Mouse (Mus musculus): ENCODE data around the gene Iqschfp. TPM values are rescaled to one million over a fixed set of nuclear protein-coding genes. Genes with fewer than 3 reads are reported as not detected.

Gene Iqschfp
- total RNA-seq, 2 experiments from 2014 or later: 10.2 to 15.2 TPM

- DNase-seq (ENCODE audit: low spot score in 2 of 2): no peak
Observed at GRCm38 (mm10) chr3:68517236-68517635, 625.2 kb downstream of the Iqschfp start.

GRCm38 (mm10) chr3:68518041-68518440 lies 626.0 kb downstream of the Iqschfp start:
- no peak for DNase-seq (ENCODE audit: low spot score in 2 of 2)

GRCm38 (mm10) chr3:68518586-68518985 lies 626.6 kb downstream of the Iqschfp start:
- no peak for DNase-seq (ENCODE audit: low spot score in 2 of 2)

- no peak for DNase-seq (ENCODE audit: low spot score in 2 of 2)
Observed at GRCm38 (mm10) chr3:68525361-68525878, 633.4 kb downstream of the Iqschfp start.

GRCm38 (mm10) chr3:68526416-68526815 lies 634.4 kb downstream of the Iqschfp start:
- DNase-seq (ENCODE audit: low spot score in 2 of 2): no peak

GRCm38 (mm10) chr3:68527182-68527581 lies 635.1 kb downstream of the Iqschfp start:
- no peak for DNase-seq (ENCODE audit: low spot score in 2 of 2)

GRCm38 (mm10) chr3:68531908-68532307 lies 639.9 kb downstream of the Iqschfp start:
- DNase-seq (ENCODE audit: low spot score in 2 of 2): no peak

GRCm38 (mm10) chr3:68534571-68535051 lies 642.6 kb downstream of the Iqschfp start:
- DNase-seq (ENCODE audit: low spot score in 2 of 2): no peak

- no peak for DNase-seq (ENCODE audit: low spot score in 2 of 2)
Observed at GRCm38 (mm10) chr3:68535160-68535728, 643.2 kb downstream of the Iqschfp start.

- no peak for DNase-seq (ENCODE audit: low spot score in 2 of 2)
Observed at GRCm38 (mm10) chr3:68536071-68536470, 644.0 kb downstream of the Iqschfp start.

GRCm38 (mm10) chr3:68541688-68542087 lies 649.7 kb downstream of the Iqschfp start:
- DNase-seq (ENCODE audit: low spot score in 2 of 2): no peak

GRCm38 (mm10) chr3:68542944-68543501 lies 651.0 kb downstream of the Iqschfp start:
- DNase-seq (ENCODE audit: low spot score in 2 of 2): peak; percentile 59 to 65

- peak in 1 of 2 experiments; percentile 47 for DNase-seq (ENCODE audit: low spot score in 2 of 2)
Observed at GRCm38 (mm10) chr3:68544811-68545210, 652.8 kb downstream of the Iqschfp start.

- peak in 1 of 2 experiments; percentile 28 for DNase-seq (ENCODE audit: low spot score in 2 of 2)
Observed at GRCm38 (mm10) chr3:68545898-68546297, 653.9 kb downstream of the Iqschfp start.

- DNase-seq (ENCODE audit: low spot score in 2 of 2): no peak
Observed at GRCm38 (mm10) chr3:68555087-68555662, 663.1 kb downstream of the Iqschfp start.

- no peak for DNase-seq (ENCODE audit: low spot score in 2 of 2)
Observed at GRCm38 (mm10) chr3:68556891-68557290, 664.9 kb downstream of the Iqschfp start.

- no peak for DNase-seq (ENCODE audit: low spot score in 2 of 2)
Observed at GRCm38 (mm10) chr3:68558744-68559143, 666.7 kb downstream of the Iqschfp start.

GRCm38 (mm10) chr3:68560057-68560456 lies 668.0 kb downstream of the Iqschfp start:
- DNase-seq (ENCODE audit: low spot score in 2 of 2): no peak

GRCm38 (mm10) chr3:68562838-68563237 lies 670.8 kb downstream of the Iqschfp start:
- no peak for DNase-seq (ENCODE audit: low spot score in 2 of 2)

GRCm38 (mm10) chr3:68563922-68564321 lies 671.9 kb downstream of the Iqschfp start:
- DNase-seq (ENCODE audit: low spot score in 2 of 2): no peak

- DNase-seq (ENCODE audit: low spot score in 2 of 2): no peak
Observed at GRCm38 (mm10) chr3:68564978-68565674, 673.1 kb downstream of the Iqschfp start.

- no peak for DNase-seq (ENCODE audit: low spot score in 2 of 2)
Observed at GRCm38 (mm10) chr3:68565675-68566055, 673.6 kb downstream of the Iqschfp start.

Measured in left cerebral cortex, adult 18-20 months (tissue).